Mouse (Mus musculus) limb, embryonic 10.5 days (tissue): ENCODE results near the gene Rcor3. TPM values are rescaled to one million over a fixed set of nuclear protein-coding genes. Genes with fewer than 3 reads are reported as not detected.

Experiments
- DNase-seq: peaks from one replicate; pipeline ENCODE4 v3.0.0-alpha.2; 2017; ENCODE audit warnings: low spot score
- H3K27ac ChIP-seq: fragments of 300-500 bp; sonication (generic); 2 replicates; pipeline ENCODE4 v1.5.1; 2016; ENCODE audit warnings: mild to moderate bottlenecking
- H3K27me3 ChIP-seq: fragments of 300-500 bp; sonication (generic); 2 replicates; pipeline ENCODE4 v1.6.1; 2016; ENCODE audit warnings: low read depth, mild to moderate bottlenecking; ENCODE audit not compliant: poor library complexity, severe bottlenecking
- H3K36me3 ChIP-seq: fragments of 300-500 bp; sonication (generic); 2 replicates; pipeline ENCODE4 v1.6.1; 2016; ENCODE audit warnings: mild to moderate bottlenecking, moderate library complexity
- H3K4me1 ChIP-seq: fragments of 300-500 bp; sonication (generic); 2 replicates; pipeline ENCODE4 v1.6.1; 2016
- H3K4me3 ChIP-seq: fragments of 300-500 bp; sonication (generic); 2 replicates; pipeline ENCODE4 v1.5.1; 2016; ENCODE audit warnings: mild to moderate bottlenecking, moderate library complexity
- H3K9me3 ChIP-seq: fragments of 300-500 bp; sonication (generic); replicated peaks from 2 replicates; pipeline ENCODE4 v1.6.1; 2016; ENCODE audit warnings: mild to moderate bottlenecking
- WGBS: fragments of 180-500 bp; shearing (Covaris S2); methylation state at CpG from one replicate; pipeline ENCODE4 v1.1.7; 2016; 5-methylcytosine and 5-hydroxymethylcytosine counted together
- polyA plus RNA-seq: library from polyadenylated mRNA; unstranded; fragments of >200 nt; fragmentation: Nextera tagmentation; extraction: Ambion mirVana; gene quantifications from 2 replicates; pipeline ENCODE4 v1.2.1, GENCODE M21; 2016

The Rcor3 gene
- 14.3 and 18.8 TPM in 2 replicates for polyA plus RNA-seq

- peak; percentile 85 for DNase-seq
- WGBS: under 1% methylated on average over 66 of the region's 88 CpGs
- peak within 1 kb of the TSS; percentile 93 for H3K4me3 ChIP-seq
Observed at GRCm38 (mm10) chr1:192137926-192138910, at the start of gene Rcor3. Gene Rcor3 (minus strand): TSS chr1:192138062.

GRCm38 (mm10) chr1:192181696-192182257, 43.9 kb upstream of the Rcor3 start:
- H3K4me3 ChIP-seq: no peak overlapping the region
- no peaks in the 10 kb centered on the region for H3K4me1 ChIP-seq
- H3K9me3 ChIP-seq: no peaks in the 10 kb centered on the region
- DNase-seq: no peak
- 88% methylated on average over 4 of the region's 4 CpGs for WGBS
- H3K36me3 ChIP-seq: no peaks in the 10 kb centered on the region
- H3K27ac ChIP-seq: no peak overlapping the region
- no peaks in the 10 kb centered on the region for H3K27me3 ChIP-seq

More at GRCm38 (mm10) chr1:192137926-192138910, at the start of gene Rcor3:
- Histone ChIP-seq H3K9me3 (no peaks in the 10 kb centered on the region), H3K36me3 (peaks cover 4% of the 10 kb centered on the region; the same call in 1 of the 2 replicates), H3K4me1 (peaks cover 17% of the 10 kb centered on the region), H3K27me3 (no peaks in the 10 kb centered on the region), H3K27ac (peak within 1 kb of the TSS; percentile 98)

DNA sequence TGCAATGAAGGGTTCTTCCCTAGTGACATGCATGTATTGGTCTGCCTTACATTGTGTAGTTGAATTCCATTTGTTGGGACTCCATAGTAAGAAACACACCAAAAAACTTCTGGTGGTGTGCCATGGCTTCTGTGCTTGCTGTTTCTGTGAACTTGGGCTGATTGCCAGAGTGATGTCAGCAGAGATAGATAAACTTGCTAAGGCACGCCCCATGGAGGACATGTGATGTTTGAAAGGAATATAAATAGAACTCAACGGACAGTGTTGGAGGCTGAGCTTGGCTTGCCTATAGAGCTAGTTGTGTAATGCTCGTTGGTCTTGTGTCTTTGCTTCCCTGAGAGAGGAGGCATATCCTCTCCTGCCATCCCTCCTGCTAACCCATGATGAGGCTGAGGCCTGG, 42.0 kb upstream of the Rcor3 start:
- Histone ChIP-seq H3K4me3 (no peak overlapping the region), H3K27ac (no peak overlapping the region), H3K36me3 (no peaks in the 10 kb centered on the region), H3K27me3 (no peaks in the 10 kb centered on the region), H3K9me3 (no peaks in the 10 kb centered on the region), H3K4me1 (no peaks in the 10 kb centered on the region)
- 92% methylated on average over 3 of the region's 3 CpGs for WGBS
- no peak for DNase-seq

DNA sequence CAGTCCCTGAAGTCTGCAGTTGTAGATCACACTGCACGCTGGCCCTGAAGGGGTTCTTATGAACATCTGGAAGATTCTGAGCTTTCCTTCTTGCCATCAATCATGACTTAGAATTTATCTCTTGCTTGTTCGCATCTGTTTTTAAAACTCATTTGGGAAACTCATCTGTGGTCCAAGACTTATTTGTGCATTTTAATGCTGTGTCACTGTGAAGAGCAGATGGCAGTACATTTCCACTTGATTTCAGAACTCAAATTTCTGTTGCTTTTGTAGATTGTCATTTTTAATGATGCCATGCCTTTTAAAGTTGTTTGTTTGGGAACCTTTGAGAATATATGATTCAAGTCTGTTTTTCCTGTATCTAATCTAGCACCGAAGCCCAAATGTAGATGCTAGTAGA, 33.6 kb upstream of the Rcor3 start:
- no peak for DNase-seq
- Histone ChIP-seq H3K27me3 (no peaks in the 10 kb centered on the region), H3K4me3 (no peak overlapping the region), H3K36me3 (no peaks in the 10 kb centered on the region), H3K4me1 (no peaks in the 10 kb centered on the region), H3K9me3 (no peaks in the 10 kb centered on the region), H3K27ac (no peak overlapping the region)
- WGBS: 95% methylated on average over 3 of the region's 3 CpGs

DNA sequence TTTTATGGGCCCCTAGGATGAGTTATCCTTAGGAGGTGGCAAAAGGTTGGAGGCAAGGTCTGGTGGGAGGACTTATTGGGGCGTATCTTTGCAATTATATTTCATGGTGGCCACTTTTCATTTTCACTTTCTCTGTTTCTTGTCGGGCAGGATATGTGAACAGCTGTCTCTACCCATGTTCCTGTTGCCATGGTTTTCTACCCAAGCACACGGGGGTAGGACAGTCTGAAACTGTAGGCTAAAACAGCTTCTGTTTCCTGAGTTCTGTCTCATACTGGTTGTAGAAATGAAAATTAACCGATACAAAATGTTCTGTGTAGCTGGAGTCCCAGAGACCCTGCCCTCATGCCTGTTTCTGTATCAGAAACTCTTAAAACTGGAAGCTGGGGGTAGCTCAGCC, 13.3 kb upstream of the Rcor3 start:
- no peaks in the 10 kb centered on the region for H3K9me3 ChIP-seq
- H3K27ac ChIP-seq: no peak overlapping the region
- no peaks in the 10 kb centered on the region for H3K4me1 ChIP-seq
- H3K36me3 ChIP-seq: no peaks in the 10 kb centered on the region
- no peaks in the 10 kb centered on the region for H3K27me3 ChIP-seq
- no peak for DNase-seq
- no peak overlapping the region for H3K4me3 ChIP-seq
- 90% methylated on average over 4 of the region's 4 CpGs for WGBS

DNA sequence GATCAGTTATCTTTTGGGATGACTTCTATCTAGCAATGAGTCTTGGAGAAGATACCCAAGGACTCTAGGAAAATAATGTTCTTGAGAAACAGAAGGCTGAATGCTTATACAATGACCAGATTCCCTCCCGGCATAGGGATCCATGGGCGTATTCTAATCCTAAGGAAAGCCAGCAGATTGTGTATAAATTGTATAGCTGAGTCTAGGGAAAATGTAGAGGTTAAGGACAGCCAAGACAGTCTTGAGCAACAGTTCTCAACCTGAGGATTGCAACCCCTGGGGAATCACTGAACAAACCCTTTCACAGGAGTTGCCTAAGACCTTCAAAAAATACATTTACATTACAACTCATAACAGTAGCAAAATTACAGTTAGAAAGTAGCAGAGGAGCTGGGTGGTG, 2.5 kb upstream of the Rcor3 start:
- Histone ChIP-seq H3K27me3 (no peaks in the 10 kb centered on the region), H3K4me3 (no peak overlapping the region), H3K4me1 (peaks cover 17% of the 10 kb centered on the region), H3K27ac (no peak overlapping the region), H3K36me3 (no peaks in the 10 kb centered on the region), H3K9me3 (no peaks in the 10 kb centered on the region)
- 97% methylated on average over 2 of the region's 2 CpGs for WGBS
- DNase-seq: no peak

GRCm38 (mm10) chr1:192137291-192137925, 454 bp downstream of the Rcor3 start:
- Histone ChIP-seq H3K36me3 (peaks cover 4% of the 10 kb centered on the region; the same call in 1 of the 2 replicates), H3K9me3 (no peaks in the 10 kb centered on the region), H3K27ac (peak overlapping the region; percentile 98), H3K27me3 (no peaks in the 10 kb centered on the region), H3K4me3 (peak overlapping the region; percentile 93), H3K4me1 (peaks cover 17% of the 10 kb centered on the region)
- peak; percentile 73 for DNase-seq
- WGBS: 1% methylated on average over 49 of the region's 61 CpGs

GRCm38 (mm10) chr1:192136561-192137290, 1.1 kb downstream of the Rcor3 start:
- peak overlapping the region; percentile 98 for H3K27ac ChIP-seq
- H3K27me3 ChIP-seq: no peaks in the 10 kb centered on the region
- H3K4me1 ChIP-seq: peaks cover 17% of the 10 kb centered on the region
- H3K9me3 ChIP-seq: no peaks in the 10 kb centered on the region
- under 1% methylated on average over 55 of the region's 55 CpGs for WGBS
- peak overlapping the region; percentile 93 for H3K4me3 ChIP-seq
- peak; percentile 83 for DNase-seq
- H3K36me3 ChIP-seq: peaks cover 4% of the 10 kb centered on the region; the same call in 1 of the 2 replicates

GRCm38 (mm10) chr1:192130202-192130601, 7.7 kb downstream of the Rcor3 start:
- no peak for DNase-seq
- Histone ChIP-seq H3K4me1 (no peaks in the 10 kb centered on the region), H3K27ac (no peak overlapping the region), H3K27me3 (no peaks in the 10 kb centered on the region), H3K4me3 (no peak overlapping the region), H3K9me3 (no peaks in the 10 kb centered on the region), H3K36me3 (peaks cover 32% of the 10 kb centered on the region)
- WGBS: 89% methylated on average over 1 of the region's 1 CpGs

- DNase-seq: no peak
- no peak overlapping the region for H3K27ac ChIP-seq
- H3K9me3 ChIP-seq: no peaks in the 10 kb centered on the region
- no peak overlapping the region for H3K4me3 ChIP-seq
- no peaks in the 10 kb centered on the region for H3K27me3 ChIP-seq
- H3K4me1 ChIP-seq: no peaks in the 10 kb centered on the region
- WGBS: 94% methylated on average over 8 of the region's 8 CpGs
- peaks cover 47% of the 10 kb centered on the region for H3K36me3 ChIP-seq
Observed at GRCm38 (mm10) chr1:192128343-192128742, 9.5 kb downstream of the Rcor3 start.

- Histone ChIP-seq H3K27ac (no peak overlapping the region), H3K36me3 (peaks cover 69% of the 10 kb centered on the region), H3K4me1 (no peaks in the 10 kb centered on the region), H3K4me3 (no peak overlapping the region), H3K9me3 (no peaks in the 10 kb centered on the region), H3K27me3 (no peaks in the 10 kb centered on the region)
- WGBS: 96% methylated on average over 6 of the region's 6 CpGs
- DNase-seq: no peak
Observed at GRCm38 (mm10) chr1:192125761-192126160, 12.1 kb downstream of the Rcor3 start.

DNA sequence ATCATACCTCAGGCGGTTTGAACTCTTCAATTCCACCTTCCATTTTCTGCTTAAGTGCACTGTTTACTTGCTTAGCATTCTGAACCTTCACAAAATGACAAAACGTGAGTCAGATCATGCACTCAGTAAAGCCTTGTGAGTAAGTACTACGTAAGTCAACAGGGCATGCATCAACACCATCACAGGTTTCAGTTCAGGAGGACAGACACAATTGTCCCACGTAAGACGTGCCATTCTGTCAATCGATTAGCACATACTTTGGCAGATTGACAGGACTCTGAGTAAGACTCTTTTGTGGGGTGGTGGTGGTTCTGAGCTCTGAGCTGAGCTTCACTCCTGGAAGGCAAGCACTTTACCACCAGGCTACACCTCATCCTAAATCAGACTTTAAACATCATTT, 21.6 kb downstream of the Rcor3 start:
- no peaks in the 10 kb centered on the region for H3K27me3 ChIP-seq
- no peak overlapping the region for H3K4me3 ChIP-seq
- no peak for DNase-seq
- H3K9me3 ChIP-seq: no peaks in the 10 kb centered on the region
- H3K36me3 ChIP-seq: peaks cover 83% of the 10 kb centered on the region
- H3K27ac ChIP-seq: no peak overlapping the region
- WGBS: 90% methylated on average over 6 of the region's 6 CpGs
- H3K4me1 ChIP-seq: no peaks in the 10 kb centered on the region
